Mouse (Mus musculus): Measurements from ENCODE around the gene Xrcc4.
"Not testable (repeated sequence)": the region's sequence is repeated elsewhere in the genome, so short reads cannot be mapped to it uniquely, and the experiment has no call there.

Gene Xrcc4

GRCm38 (mm10) chr13:89812169-89812568, 277.2 kb downstream of the Xrcc4 start:
- DNase-seq (ENCODE audit: low spot score) = no peak

GRCm38 (mm10) chr13:89809024-89809423, 280.4 kb downstream of the Xrcc4 start:
- DNase-seq (ENCODE audit: low spot score) = no peak

- DNase-seq (ENCODE audit: low spot score) = no peak
Observed at GRCm38 (mm10) chr13:89801901-89802300, 287.5 kb downstream of the Xrcc4 start.

GRCm38 (mm10) chr13:89797721-89798120, 291.7 kb downstream of the Xrcc4 start:
- no peak for DNase-seq (ENCODE audit: low spot score)

- no peak for DNase-seq (ENCODE audit: low spot score)
Observed at GRCm38 (mm10) chr13:89791475-89791874, 297.9 kb downstream of the Xrcc4 start.

- DNase-seq (ENCODE audit: low spot score) = no peak
Observed at GRCm38 (mm10) chr13:89782886-89783285, 306.5 kb downstream of the Xrcc4 start.

GRCm38 (mm10) chr13:89780276-89780675, 309.1 kb downstream of the Xrcc4 start:
- no peak for DNase-seq (ENCODE audit: low spot score)

- DNase-seq (ENCODE audit: low spot score) = no peak
Observed at GRCm38 (mm10) chr13:89779208-89779911, 310.0 kb downstream of the Xrcc4 start.

GRCm38 (mm10) chr13:89777764-89778163, 311.6 kb downstream of the Xrcc4 start:
- no peak for DNase-seq (ENCODE audit: low spot score)

GRCm38 (mm10) chr13:89777146-89777545, 312.3 kb downstream of the Xrcc4 start:
- no peak for DNase-seq (ENCODE audit: low spot score)

GRCm38 (mm10) chr13:89766551-89766950, 322.9 kb downstream of the Xrcc4 start:
- DNase-seq (ENCODE audit: low spot score) = no peak

GRCm38 (mm10) chr13:89765966-89766365, 323.4 kb downstream of the Xrcc4 start:
- no peak for DNase-seq (ENCODE audit: low spot score)

GRCm38 (mm10) chr13:89762339-89762738, 327.1 kb downstream of the Xrcc4 start:
- no peak for DNase-seq (ENCODE audit: low spot score)

GRCm38 (mm10) chr13:89756347-89756746, 333.1 kb downstream of the Xrcc4 start:
- no peak for DNase-seq (ENCODE audit: low spot score)

- DNase-seq (ENCODE audit: low spot score) = not testable (repeated sequence)
Observed at GRCm38 (mm10) chr13:89750562-89750961, 338.8 kb downstream of the Xrcc4 start.

- DNase-seq (ENCODE audit: low spot score) = no peak
Observed at GRCm38 (mm10) chr13:89743201-89743600, 346.2 kb downstream of the Xrcc4 start.

GRCm38 (mm10) chr13:89742686-89743200, 346.7 kb downstream of the Xrcc4 start:
- DNase-seq (ENCODE audit: low spot score) = no peak

GRCm38 (mm10) chr13:89741766-89742685, 347.4 kb downstream of the Xrcc4 start, which contains the start of gene Vcan:
Gene Vcan, minus strand, starts transcription at chr13:89742509.
- no peak for DNase-seq (ENCODE audit: low spot score)

- DNase-seq (ENCODE audit: low spot score) = no peak
Observed at GRCm38 (mm10) chr13:89741116-89741551, 348.3 kb downstream of the Xrcc4 start.

- DNase-seq (ENCODE audit: low spot score) = no peak
Observed at GRCm38 (mm10) chr13:89740243-89741115, 348.9 kb downstream of the Xrcc4 start.

- no peak for DNase-seq (ENCODE audit: low spot score)
Observed at GRCm38 (mm10) chr13:89739696-89740242, 349.6 kb downstream of the Xrcc4 start.

Data from spleen, adult 12 weeks (tissue).